Mouse (Mus musculus) embryo, embryonic 10.5 days (tissue): ENCODE measurements at regions not wholly inside any gene's neighbourhood (a gene's known extent, or its start where the extent isn't known, plus 50 kb on each side); places are given as distances from the start of the nearest gene placed in this dataset.

Experiments used
- DNase-seq: peaks from one replicate; pipeline ENCODE4 v3.0.0-alpha.2; 2015; ENCODE audit warnings: low spot score

DNA sequence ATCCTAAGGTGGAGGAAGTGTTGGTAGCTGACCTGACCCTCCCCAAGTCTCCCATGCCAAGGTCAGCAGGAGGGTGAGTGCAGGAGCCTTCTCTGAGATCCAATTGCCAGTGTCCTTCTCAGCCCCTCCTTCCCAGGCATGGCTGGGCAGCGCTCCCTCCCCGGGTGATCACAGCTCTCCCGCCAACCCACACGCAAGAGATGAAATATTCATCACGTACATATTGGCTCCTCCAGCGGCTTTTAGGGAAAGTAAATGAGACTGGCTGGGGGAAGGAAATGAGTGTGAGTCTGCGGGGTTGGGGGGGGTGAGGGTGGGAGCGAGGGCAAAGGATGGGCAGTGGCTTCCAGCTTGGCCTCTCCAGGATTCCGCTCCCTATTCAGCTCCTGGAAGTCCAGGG lies 113.0 kb upstream of the Lhx1 start:
- no peak for DNase-seq

DNA sequence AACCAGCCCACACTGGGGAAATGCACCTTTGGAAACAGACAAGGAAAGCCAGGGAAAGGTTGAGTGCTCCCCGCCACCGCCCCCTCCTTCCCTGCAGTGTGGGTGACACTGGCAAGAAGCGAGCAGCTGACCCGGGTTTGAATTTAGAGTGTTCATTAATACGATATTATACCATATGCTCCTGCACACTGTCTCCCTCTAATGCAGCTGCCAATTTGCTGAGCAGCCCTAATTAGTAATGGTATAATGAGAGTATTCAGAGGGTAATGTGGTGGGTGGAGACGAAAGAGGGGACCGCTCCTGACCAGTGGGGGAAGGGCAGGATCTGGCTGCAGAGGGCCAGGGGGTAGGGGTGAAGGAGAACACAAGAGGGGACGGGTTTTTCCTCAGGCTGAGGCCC lies 111.9 kb upstream of the Lhx1 start:
- no peak for DNase-seq

DNA sequence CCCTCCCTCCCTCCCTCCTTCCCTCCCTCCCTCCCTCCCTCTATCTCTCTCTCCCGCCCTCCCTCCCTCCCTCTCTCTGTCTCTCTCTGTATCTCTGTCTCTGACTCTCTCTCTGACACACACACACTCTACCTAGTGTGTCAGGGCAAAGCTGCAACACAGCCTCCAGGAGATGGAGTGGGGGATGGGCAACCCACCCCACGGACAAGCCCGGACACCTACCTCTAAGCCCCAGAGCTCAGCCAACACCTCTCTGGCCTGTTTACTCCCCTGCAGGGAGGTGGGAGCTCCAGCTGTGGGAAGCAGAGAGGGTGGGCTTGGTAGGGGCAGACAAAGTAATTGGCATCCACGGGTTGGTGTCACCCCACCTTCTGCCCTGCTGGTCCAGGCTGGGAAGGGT lies 109.7 kb upstream of the Lhx1 start:
- no peak for DNase-seq

DNA sequence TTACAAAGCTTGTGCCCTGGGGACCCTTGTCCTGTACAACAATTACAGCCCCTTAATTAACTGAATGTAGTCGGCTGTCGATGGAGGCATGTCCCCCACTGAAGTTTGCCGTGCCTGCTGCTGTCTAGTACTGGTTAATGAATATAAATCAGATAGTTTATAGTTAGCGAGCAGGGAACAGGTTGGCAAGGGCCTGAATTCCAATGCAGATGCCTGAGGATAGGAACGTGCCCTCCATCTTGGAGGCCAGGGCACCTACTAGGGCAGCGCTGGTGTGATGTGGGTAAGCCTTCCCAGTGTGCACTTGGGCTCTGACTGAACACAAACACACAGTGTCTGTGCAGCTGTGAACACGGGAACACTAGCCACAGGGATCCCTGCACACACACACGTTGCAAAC lies 108.0 kb upstream of the Lhx1 start:
- no peak for DNase-seq

DNA sequence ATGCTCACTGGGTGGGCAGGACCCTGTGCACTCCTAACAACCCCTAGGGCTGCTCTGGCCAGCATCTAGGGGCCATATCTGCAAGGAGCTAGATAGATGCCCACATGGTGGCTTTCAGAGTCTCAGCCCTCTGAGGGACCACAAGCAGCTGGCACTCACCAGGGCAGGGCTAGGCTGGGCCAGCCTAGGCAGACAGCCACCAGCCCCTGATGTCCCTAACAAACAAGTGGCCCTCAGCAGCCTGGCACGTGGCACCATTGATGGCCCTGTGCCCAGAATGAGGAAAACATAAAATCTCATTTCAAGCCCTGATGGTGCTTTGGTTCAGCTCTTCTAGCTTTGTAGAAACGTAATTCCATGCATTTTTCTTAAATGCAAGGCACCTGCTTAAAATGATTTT lies 102.8 kb upstream of the Lhx1 start:
- DNase-seq = no peak

DNA sequence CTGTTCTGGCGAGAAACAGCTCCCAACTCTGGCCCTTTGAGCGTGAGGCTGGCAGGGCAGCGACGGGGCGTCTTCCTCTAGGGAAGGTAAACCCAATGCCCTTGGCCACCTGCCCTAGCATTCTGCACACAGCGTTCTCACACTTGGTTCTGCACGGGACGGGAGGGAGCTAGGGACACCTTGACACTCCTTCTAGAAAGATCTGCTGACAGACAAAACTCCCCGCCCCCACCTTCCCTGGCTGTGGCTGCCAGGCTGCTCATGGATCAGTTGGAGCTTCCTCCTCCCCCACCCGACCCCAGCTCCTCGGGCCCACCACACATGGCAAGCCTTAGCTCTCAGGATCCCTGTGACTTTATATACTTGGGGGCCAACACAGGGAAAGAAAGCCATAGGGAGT lies 102.3 kb upstream of the Lhx1 start:
- no peak for DNase-seq

DNA sequence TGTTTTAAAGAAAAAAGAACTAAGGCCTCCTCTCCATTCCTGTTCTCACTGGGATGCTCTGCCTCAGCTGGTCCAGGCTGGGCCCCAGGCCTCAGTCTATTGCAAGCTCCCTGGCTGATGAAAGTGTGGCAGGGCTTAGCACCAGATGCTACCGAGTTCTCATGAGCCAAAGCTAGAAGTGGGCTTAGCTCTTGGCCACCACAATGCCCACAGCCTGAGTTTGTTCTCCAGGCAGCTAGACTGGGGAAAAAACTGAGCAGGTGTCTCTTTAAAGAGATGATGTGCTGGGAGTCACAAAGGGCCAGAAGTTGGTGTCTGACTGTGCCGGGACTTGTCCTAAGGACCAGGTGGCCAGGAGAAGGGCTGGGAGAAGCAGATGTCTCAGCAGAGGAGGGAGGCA lies 101.9 kb upstream of the Lhx1 start:
- DNase-seq = no peak

DNA sequence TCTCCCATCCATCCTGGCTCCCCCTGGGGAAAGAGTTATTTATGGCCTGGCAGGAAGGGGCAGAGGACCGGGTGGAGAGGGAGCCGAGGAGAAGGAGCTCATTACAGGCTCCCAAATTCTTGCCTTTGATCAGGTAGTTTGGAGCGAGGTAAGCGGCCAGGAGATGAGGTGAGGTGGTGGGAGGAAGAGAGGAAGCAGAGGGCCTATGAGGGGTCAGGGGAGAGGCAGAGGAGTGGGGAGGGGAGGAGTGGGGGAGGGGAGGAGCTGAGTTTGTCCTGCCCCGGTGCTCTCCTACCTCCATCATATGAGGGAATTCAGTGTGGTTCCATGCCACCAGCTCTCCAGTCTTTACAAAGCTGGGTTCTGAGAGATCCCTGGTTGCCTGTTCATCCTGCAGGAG lies 98.8 kb upstream of the Lhx1 start:
- no peak for DNase-seq

DNA sequence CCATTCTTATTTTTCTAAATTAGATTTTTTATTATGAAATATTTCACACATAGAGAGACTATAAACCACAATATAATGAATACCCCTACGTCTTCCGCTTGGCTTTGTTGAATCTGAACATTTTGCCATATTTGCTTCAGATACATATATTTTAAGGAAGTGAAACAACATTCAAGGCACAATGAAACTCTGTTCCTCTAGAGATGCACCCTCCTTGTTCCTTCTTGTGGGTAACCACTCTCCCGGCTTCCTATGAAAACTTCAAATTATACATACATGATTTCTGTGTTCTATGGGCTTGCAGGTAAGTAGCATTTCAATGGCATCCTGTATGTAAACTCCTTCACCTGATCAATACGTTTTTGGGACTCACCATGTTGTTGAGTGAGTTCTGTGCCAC lies 94.4 kb upstream of the Lhx1 start:
- DNase-seq = no peak

DNA sequence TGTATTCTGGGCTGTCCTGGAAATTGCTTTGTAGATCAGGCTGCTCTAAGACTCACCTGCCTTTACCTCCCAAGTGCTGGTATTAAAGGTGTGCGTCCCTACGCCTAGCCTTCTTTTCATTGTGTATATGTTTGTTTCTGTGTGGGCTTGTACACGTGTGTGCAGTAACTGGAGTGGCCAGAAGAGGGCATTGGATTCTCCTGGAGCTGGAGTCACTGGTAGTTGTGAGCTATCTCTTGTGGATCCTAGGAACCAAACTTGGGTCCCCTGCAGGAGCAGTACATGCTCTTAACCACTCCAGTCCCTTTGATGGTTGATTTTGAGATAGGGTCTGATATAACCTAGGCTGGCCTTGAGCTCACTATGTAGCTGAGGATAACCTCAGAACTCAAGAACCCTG lies 93.2 kb upstream of the Lhx1 start:
- DNase-seq = no peak

DNA sequence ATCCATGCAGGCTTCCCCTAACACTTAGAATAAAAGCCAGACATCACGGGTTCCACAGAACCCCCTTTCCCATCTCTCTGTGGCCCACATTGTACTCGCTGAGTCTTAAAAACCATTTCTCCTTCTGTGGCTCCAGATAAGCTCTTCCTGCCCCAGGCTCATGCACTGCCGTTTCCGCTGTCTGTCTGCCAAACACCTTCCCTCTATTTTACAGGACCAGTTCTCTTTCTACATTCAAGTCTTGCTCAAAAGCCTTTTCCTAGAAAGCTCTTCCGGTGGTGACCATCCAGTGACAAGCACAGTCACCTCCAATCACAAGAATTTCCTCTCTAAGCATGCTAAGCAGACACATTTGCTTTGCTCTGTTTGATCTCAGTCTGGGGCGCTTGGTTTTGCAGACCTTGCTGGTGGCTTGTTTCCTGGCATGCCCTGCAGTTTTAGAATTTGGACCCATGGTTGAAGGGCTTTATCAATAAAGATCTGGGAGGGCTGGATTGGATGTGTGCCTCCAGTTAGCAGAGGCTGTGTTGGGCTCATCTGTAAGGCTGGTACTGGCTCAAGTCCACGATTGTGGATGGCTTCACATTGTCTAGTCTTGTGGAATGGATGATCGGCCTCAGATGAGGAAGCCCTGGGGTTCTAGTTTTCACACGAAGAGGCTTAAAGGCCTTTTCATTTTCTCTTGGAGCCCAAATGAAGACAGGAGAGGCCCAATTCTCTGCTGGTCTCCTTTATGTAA lies 87.8 kb upstream of the Lhx1 start:
- no peak for DNase-seq

DNA sequence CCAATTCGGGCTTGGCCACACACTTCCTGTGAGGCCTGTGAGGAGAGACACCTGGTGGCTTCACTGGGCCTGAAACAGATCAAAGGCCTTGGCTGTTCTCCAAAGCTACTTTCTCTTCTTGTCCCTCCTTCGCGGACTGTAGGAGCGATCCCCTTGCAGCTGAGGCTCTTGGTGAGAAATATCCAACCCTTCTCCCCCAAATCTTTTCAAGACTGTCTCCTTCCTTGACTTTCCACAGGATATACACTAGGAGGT lies 86.2 kb upstream of the Lhx1 start:
- no peak for DNase-seq

DNA sequence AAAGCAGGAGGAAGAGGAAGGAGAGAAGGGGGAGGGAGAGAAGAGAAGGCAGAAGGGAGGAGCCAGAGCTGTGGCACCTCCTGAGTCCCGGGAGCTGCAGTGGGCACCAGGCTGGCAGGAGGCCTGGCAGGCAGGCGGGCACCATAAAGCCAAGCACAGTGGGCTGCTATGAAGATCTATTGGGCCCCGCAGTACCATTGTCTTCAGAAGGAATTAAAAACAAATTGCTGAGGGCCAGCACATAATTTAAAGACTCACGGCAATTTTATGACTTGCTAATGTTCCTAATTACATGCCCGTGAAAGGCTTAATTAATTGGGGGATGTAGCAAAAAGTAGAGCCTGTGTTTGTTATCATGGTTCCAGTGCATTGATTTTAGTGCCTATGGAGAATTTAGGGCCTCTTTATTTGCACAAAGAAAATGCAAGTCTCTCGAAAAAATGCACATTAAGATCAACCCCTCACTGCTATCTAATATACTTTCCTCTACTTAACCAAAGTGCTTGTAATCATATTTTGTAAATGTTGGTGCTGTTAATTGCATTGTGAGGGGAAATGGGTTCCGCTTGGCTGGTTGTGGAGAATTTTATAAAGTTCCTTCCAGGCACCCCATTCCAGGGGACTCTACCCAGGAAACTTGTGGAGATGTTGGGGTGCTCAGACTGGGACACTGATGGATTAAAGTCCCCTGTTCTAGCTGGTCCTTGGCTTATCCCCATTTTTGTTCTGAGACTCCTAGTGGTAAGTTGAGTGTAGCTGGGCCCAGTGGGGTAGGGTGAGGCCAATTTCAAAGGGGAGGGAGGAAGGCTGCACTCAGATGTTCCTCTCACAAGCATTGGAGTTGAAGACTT lies 85.7 kb upstream of the Lhx1 start:
- DNase-seq = no peak

DNA sequence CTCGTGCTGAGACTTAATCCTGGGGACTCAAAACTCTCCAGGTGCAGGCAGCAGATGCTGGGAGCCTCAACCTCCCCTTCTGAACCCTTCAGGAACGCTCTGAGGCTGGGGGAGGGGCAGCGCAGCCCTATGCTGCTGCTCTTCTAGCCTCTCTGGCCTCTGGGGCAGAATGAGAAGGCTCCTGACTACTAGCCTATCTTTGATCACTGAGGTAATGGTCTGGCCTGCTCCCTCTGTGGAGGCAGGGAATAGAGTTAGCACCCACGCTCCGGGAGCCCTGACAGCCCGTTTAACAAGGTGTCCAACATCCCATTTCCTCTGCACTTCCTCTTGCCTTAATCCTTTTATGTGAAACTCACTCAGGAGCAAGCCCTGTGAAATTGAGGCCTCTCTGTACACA lies 79.4 kb upstream of the Lhx1 start:
- peak; percentile 37 for DNase-seq

DNA sequence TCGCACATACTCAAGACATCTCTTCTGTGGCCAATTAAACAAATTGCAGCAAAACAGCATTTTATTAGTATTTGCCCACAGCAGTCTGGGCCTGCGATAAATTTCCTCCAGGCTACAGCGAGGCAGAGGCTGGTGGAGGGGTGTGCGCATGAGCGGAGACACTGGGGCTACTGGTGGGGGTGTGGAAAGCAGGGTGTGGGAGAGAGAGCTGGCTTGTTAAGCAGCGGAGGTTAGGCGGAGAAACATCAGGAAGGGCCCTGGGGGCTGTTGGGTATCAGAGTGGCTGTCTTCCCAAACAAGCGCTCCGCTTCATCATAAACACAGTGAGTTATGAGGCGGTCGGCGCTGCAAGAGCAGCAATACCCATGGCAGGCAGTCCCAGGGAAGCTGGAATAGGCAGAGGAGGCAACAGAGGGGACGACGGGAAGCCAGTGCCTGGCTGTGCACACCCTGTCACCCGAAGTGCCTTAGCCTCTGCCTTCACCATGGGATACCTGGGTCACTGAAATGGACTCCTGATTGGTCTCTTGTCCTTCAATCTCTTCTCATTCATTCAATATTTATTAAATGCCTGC lies 74.0 kb upstream of the Lhx1 start:
- no peak for DNase-seq

DNA sequence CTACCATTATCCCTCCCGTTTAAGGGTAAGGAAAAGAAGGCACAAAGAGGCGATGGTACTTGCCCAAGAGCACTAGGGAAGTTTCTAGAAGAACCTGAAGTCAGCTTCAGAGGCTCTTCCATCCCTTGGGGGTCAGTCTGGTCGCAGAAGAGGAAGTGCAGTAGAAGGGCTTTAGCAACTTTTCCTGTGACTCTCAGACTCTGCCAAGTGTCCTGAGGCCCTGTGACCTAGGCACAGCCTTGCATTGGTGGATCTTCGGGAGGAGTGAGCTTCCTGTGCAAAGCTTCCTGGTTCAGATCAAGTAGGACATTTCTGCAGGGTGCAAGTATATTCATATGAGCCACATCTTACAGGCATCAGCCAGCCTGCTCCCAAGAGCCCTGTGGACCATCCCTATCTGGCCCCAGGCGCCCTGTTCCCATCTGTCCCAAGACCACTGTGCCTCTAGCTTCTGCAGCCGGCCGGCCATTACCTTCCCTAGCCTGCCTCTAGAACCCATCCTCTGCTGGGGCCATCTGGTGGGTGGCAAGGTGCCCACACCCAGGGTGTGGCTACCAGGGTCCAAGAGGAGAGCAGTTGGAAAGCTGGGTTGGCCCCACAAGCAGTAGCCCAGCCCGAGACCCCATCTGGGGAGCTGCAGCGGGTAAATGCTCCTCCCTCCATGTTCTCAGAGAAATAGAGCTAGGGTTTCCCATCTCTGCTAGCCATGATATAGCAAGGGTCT lies 72.4 kb upstream of the Lhx1 start:
- DNase-seq = no peak

DNA sequence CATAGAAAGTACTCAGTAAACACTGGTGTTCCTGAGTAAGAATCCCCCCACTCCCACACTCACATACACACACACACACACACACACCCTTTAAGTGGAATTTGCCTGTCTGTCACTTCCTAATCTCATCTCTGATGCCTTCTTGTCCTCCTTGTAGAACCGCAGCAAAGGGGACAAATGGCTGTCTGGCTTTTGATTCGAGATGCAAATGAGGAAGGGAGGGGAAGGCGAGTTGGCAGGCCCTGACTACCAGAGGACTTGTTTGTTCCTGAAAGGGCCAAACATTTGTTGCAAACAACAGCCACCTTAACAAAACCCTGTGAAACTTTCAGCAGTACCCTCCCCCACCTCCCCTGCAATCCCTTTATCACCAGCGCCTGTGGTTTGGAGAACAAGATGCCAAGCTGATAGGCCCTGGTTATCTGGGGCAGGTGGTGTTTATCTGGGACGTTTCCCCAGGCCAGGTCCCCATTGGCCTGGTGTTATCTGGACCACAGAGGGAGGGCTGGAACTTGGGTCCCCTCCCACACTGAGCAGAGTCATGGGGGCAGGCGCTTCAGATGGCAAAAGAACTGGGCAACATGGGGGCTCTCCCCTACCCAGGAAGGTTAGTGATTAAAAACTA lies 67.5 kb upstream of the Lhx1 start:
- DNase-seq = no peak

DNA sequence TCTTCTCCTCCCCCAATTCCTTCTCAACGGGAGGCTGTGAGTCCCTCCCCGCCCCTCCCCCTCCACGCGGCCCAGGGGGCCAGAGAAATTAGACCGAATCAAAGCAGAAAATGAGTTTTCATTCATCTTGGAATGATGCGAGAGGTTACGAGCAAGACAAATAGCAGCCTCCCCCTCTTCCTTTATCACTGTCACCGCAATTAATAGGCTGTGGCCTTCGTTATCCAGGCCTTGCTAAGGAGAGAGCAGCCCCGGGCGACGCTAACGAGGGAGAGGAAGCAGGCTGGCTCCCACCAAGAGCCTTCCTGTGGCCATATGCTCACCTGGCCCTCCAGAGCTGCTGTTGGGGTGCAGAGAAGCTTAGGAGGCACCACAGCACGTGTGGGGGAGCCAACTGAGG lies 61.8 kb upstream of the Lhx1 start:
- peak; percentile 36 for DNase-seq

DNA sequence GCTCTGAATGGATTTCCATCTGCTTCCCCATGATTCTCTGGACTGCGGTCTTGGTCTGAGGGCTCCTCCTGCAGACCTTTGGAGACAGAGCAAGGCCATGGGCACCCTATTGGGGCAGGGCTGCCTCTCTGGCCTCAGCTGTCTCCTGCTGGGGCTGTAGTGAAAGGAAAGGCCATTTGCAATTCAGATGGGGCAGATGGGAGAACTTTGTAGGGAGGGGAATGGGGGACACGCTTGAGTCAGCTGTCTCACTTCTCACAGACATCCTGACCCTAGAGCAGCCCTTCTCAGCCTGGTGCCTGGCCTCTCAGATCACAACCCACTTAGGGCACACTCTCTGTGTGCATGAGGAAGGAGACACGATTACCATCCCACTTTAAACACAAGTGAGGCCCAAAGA lies 60.3 kb upstream of the Lhx1 start:
- DNase-seq = peak; percentile 59

DNA sequence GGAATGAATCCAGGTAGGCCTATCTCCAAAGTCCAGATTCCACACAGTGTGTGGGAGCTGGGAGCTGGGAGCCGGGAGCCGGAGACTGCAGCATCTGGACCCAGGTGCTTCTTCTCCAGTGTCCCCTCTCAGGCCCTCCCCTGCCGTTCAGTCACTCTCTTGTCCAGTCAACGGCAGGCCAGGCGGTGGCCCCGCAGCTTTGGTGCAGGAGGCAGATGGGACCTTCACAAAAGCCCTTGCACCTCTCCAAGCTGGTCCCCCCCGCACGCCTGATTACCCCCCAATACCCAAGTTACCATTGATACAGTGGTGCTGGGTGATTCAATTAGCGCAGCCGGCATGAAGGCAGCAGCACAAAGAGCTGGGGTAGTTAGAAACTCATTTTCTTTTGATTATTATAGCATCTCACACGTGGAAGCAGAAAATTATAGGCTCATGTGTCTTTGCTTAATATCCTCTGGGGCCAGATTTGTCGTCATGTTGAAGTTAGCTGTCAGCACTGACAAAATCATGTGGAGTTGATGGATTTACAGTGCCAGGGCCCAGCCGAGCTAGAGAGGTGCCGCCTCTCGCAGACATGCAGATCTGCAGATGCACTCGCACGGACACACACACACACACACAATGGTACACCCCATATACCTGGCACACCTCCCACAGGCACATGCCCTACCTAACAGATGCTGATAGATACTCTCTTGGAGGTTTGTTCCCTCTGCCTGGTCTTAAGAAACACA lies 53.6 kb upstream of the Lhx1 start:
- DNase-seq = peak; percentile 34
